Mouse (Mus musculus) embryonic facial prominence, embryonic 11.5 days (tissue): ENCODE measurements around the gene Efcc1. TPM values are rescaled to one million over a fixed set of nuclear protein-coding genes. Genes with fewer than 3 reads are reported as not detected.

Source experiments
- ATAC-seq: fragments of 200-750 bp; cut with Nextera tagmentation; replicated peaks from 2 replicates; pipeline ENCODE4 v1.8.0; 2017; ENCODE audit warnings: low read depth; ENCODE audit not compliant: insufficient number of reproducible peaks, low FRiP score, low TSS enrichment
- DNase-seq: peaks from one replicate; pipeline ENCODE4 v3.0.0-alpha.2; 2015; ENCODE audit warnings: low spot score
- H3K27ac ChIP-seq: fragments of 300-500 bp; sonication (generic); replicated peaks from 2 replicates; pipeline ENCODE4 v1.5.1; 2014; ENCODE audit warnings: mild to moderate bottlenecking, low read depth, low read length, control low read depth
- H3K27me3 ChIP-seq: fragments of 300-500 bp; sonication (generic); 2 replicates; pipeline ENCODE4 v1.6.1; 2014; ENCODE audit warnings: mild to moderate bottlenecking, low read length, moderate library complexity, mixed read lengths; ENCODE audit not compliant: control insufficient read depth, insufficient read depth
- H3K36me3 ChIP-seq: fragments of 300-500 bp; sonication (generic); replicated peaks from 2 replicates; pipeline ENCODE4 v1.6.1; 2014; ENCODE audit warnings: low read depth, mild to moderate bottlenecking, low read length, moderate library complexity, mixed read lengths; ENCODE audit not compliant: control insufficient read depth, insufficient read depth
- H3K4me1 ChIP-seq: fragments of 300-500 bp; sonication (generic); 2 replicates; pipeline ENCODE4 v1.6.1; 2014; ENCODE audit warnings: low read length, mixed read lengths; ENCODE audit not compliant: control insufficient read depth, insufficient read depth
- H3K4me2 ChIP-seq: fragments of 300-500 bp; sonication (generic); 2 replicates; pipeline ENCODE4 v1.6.1; 2014; ENCODE audit warnings: low read depth, mild to moderate bottlenecking, control low read depth, low read length, moderate library complexity
- H3K4me3 ChIP-seq: fragments of 300-500 bp; sonication (generic); 2 replicates; pipeline ENCODE4 v1.5.1; 2014; ENCODE audit warnings: low read depth, low read length, control low read depth
- H3K9ac ChIP-seq: fragments of 300-500 bp; sonication (generic); replicated peaks from 2 replicates; pipeline ENCODE4 v1.6.1; 2014; ENCODE audit warnings: mild to moderate bottlenecking, control low read depth, low read length
- H3K9me3 ChIP-seq: fragments of 300-500 bp; sonication (generic); replicated peaks from 2 replicates; pipeline ENCODE4 v1.6.1; 2016; ENCODE audit warnings: mild to moderate bottlenecking, low read length, inconsistent platforms, mixed read lengths; ENCODE audit not compliant: control insufficient read depth
- WGBS: fragments of 180-500 bp; shearing (Covaris S2); extraction: QIAGEN DNeasy Blood & Tissue Kit; methylation state at CpG from one replicate; pipeline ENCODE4 v1.1.7; 2014; 5-methylcytosine and 5-hydroxymethylcytosine counted together
- polyA plus RNA-seq: library from polyadenylated mRNA; unstranded; fragments of >200 nt; fragmentation: Nextera tagmentation; extraction: Ambion mirVana; gene quantifications from 2 replicates; pipeline ENCODE4 v1.2.1, GENCODE M21; 2014

Efcc1 gene
- polyA plus RNA-seq, 1 experiment from 2014 or later = 0.49 TPM

- peaks cover 6% of the 10 kb centered on the region; the same call in 1 of the 2 replicates for H3K36me3 ChIP-seq
- H3K27ac ChIP-seq = no peak overlapping the region
- H3K4me2 ChIP-seq = no peak overlapping the region
- ATAC-seq (no peak), DNase-seq (no peak)
- no peak overlapping the region for H3K9ac ChIP-seq
- no peak overlapping the region for H3K4me3 ChIP-seq
- 93% methylated on average over 10 of the region's 10 CpGs for WGBS
- no peaks in the 10 kb centered on the region for H3K9me3 ChIP-seq
- H3K4me1 ChIP-seq = no peaks in the 10 kb centered on the region
- no peaks in the 10 kb centered on the region for H3K27me3 ChIP-seq
Measured at GRCm38 (mm10) chr6:87793821-87794510, 63.3 kb downstream of the Efcc1 start.

DNA sequence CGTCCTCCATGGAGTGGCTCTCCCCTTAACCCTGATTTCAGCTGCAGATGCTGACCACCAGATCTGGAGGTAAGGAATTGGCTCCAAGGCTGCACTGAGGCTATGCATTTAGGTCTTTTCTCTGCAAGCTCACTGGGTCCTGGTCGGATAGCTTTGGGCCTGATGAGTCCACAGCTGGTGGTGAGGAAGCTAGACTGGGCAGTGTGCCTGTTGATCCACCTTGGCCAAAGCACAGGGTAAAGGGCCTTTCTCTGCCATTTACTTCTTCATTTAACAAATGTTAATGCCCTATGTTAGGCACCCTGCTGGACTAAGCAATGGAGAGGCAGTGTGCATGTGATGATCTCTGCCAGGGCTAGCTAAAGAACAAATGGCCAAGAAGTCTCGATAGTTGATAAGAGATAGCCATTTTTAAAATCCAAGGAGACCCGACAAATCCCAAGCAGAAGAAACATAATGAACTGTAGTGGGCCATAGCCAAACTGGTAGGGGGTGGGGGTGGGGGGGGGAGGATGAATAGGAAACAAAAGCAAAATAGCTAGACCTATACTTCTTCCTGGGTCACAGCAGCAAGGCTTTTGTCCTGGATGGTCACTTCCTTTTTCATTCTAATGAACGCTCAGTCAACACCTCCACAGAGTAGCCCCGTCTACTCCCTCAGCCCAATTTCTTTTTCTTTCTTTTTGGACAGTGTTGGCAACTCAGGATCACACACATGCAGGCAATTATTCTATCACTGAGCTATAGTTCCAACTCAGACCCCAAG, 64.9 kb downstream of the Efcc1 start:
- no peak overlapping the region for H3K4me2 ChIP-seq
- H3K9ac ChIP-seq = no peak overlapping the region
- H3K9me3 ChIP-seq = no peaks in the 10 kb centered on the region
- ATAC-seq (no peak), DNase-seq (no peak)
- WGBS = 68% methylated on average over 6 of the region's 6 CpGs
- H3K4me3 ChIP-seq = no peak overlapping the region
- peaks cover 6% of the 10 kb centered on the region; the same call in 1 of the 2 replicates for H3K36me3 ChIP-seq
- no peaks in the 10 kb centered on the region for H3K27me3 ChIP-seq
- no peaks in the 10 kb centered on the region for H3K4me1 ChIP-seq
- H3K27ac ChIP-seq = no peak overlapping the region

- no peaks in the 10 kb centered on the region for H3K4me1 ChIP-seq
- no peaks in the 10 kb centered on the region for H3K27me3 ChIP-seq
- H3K27ac ChIP-seq = no peak overlapping the region
- ATAC-seq (no peak), DNase-seq (no peak)
- H3K9ac ChIP-seq = no peak overlapping the region
- H3K4me3 ChIP-seq = no peak overlapping the region
- peaks cover 6% of the 10 kb centered on the region; the same call in 1 of the 2 replicates for H3K36me3 ChIP-seq
- H3K9me3 ChIP-seq = no peaks in the 10 kb centered on the region
- no peak overlapping the region for H3K4me2 ChIP-seq
- 92% methylated on average over 6 of the region's 6 CpGs for WGBS
Measured at GRCm38 (mm10) chr6:87796251-87796880, 65.7 kb downstream of the Efcc1 start.

DNA sequence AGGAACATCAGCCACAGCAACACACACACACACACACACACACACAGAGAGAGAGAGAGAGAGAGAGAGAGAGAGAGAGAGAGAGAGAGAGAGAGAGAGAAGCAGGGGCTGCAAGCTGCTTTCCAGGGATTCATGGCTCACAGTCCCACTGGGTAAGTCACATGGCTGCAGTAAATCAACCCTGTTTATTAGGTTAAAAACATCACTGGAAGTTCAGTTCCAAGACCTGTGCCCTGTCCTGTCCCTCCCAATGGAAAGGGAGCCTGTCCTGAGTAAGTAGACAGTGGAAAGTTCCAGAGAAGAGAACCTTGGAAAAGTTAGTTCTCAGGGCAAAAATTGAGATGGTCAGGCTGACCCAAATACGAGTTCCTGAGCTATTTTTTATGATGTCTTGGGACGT, 66.7 kb downstream of the Efcc1 start:
- no peak for ATAC-seq
- Histone ChIP-seq H3K9me3 (no peaks in the 10 kb centered on the region), H3K27ac (no peak overlapping the region), H3K27me3 (no peaks in the 10 kb centered on the region), H3K4me2 (no peak overlapping the region), H3K4me3 (no peak overlapping the region), H3K9ac (no peak overlapping the region), H3K36me3 (peaks cover under 1% of the 10 kb centered on the region; the same call in 1 of the 2 replicates), H3K4me1 (no peaks in the 10 kb centered on the region)
- WGBS = 51% methylated on average over 2 of the region's 2 CpGs
- no peak for DNase-seq

DNA sequence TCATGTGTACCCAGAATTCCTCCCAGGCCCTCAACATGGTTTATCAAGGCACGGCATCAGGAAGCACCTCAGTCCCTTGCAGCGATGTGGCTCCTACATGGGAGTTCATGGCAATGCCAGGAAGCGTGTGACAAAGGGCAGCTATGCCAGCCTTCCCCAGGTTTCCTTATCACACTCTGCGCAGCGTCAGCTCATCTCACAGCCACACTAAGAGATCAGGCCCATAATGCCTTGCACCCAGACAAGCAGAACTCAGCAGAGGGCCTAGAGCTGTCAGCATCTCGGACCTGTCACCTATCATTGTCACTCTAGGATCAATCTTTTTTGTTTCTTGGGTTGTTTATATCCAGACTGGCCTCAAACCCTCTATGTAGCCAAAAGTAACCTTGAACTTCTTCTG, 68.9 kb downstream of the Efcc1 start:
- WGBS = 83% methylated on average over 6 of the region's 6 CpGs
- no peaks in the 10 kb centered on the region for H3K4me1 ChIP-seq
- H3K4me3 ChIP-seq = no peak overlapping the region
- DNase-seq (no peak), ATAC-seq (no peak)
- no peaks in the 10 kb centered on the region for H3K36me3 ChIP-seq
- H3K27me3 ChIP-seq = no peaks in the 10 kb centered on the region
- H3K4me2 ChIP-seq = no peak overlapping the region
- no peak overlapping the region for H3K9ac ChIP-seq
- H3K9me3 ChIP-seq = no peaks in the 10 kb centered on the region
- no peak overlapping the region for H3K27ac ChIP-seq

- Histone ChIP-seq H3K4me3 (no peak overlapping the region), H3K27ac (no peak overlapping the region), H3K9ac (no peak overlapping the region), H3K4me2 (no peak overlapping the region), H3K27me3 (no peaks in the 10 kb centered on the region), H3K4me1 (no peaks in the 10 kb centered on the region), H3K9me3 (no peaks in the 10 kb centered on the region), H3K36me3 (no peaks in the 10 kb centered on the region)
- WGBS = 81% methylated on average over 7 of the region's 7 CpGs
- ATAC-seq (no peak), DNase-seq (no peak)
Measured at GRCm38 (mm10) chr6:87802462-87802861, 71.8 kb downstream of the Efcc1 start.

DNA sequence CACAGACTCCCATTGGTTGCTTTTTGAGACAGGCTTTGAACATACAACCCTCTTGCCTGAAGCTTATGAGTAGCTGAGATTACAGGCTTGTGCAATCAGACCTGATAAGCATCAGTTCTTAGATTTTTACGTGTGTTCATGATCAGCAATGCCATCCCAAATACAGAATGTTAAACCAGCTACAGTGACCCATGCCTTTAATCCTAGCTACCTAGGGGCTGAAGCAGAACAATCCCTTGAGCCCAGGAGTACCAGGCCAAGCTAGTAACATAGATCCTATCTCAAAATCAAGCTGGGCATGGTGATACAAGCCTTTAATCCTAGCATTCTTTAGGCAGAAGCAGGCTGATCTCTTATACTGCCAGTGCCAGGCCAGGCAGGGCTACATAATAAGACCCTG, 73.4 kb downstream of the Efcc1 start:
- H3K27ac ChIP-seq = no peak overlapping the region
- no peaks in the 10 kb centered on the region for H3K4me1 ChIP-seq
- no peaks in the 10 kb centered on the region for H3K27me3 ChIP-seq
- ATAC-seq (no peak), DNase-seq (no peak)
- H3K4me3 ChIP-seq = no peak overlapping the region
- 86% methylated on average over 1 of the region's 1 CpGs for WGBS
- no peaks in the 10 kb centered on the region for H3K9me3 ChIP-seq
- no peaks in the 10 kb centered on the region for H3K36me3 ChIP-seq
- H3K9ac ChIP-seq = no peak overlapping the region
- H3K4me2 ChIP-seq = no peak overlapping the region

DNA sequence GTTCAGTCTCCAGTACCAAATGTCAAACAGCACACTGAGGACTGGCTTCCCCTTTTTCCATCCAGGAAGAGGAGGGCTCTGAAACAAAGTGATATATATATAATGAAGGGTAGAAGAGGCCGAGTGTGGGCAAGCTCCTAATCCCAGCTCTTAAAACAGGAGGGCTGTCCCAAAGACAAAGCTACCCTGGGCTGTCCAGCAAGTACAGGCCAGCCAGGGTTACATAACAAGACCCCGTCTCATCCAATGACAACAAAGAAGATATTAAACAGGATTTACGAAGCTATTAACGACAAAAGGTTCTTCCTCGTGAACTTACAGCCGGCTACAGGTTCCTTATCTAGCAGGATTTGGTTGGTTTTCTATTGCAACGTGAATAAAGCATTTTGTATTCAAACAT, 74.2 kb downstream of the Efcc1 start:
- Histone ChIP-seq H3K9me3 (no peaks in the 10 kb centered on the region), H3K4me1 (no peaks in the 10 kb centered on the region), H3K4me2 (no peak overlapping the region), H3K27me3 (no peaks in the 10 kb centered on the region), H3K4me3 (no peak overlapping the region), H3K9ac (no peak overlapping the region), H3K36me3 (no peaks in the 10 kb centered on the region), H3K27ac (no peak overlapping the region)
- WGBS = 89% methylated on average over 7 of the region's 7 CpGs
- DNase-seq (no peak), ATAC-seq (no peak)
